Mouse (Mus musculus) megakaryocyte, embryonic 14.5 days (primary cell): ENCODE data around the gene Teddm2.

ENCODE experiments used
- FLI1 ChIP-seq: IDR thresholded peaks from 2 replicates; pipeline ENCODE4 v1.6.1; 2012; ENCODE audit warnings: low read length, inconsistent platforms, mixed read lengths
- GATA1 ChIP-seq: IDR thresholded peaks from 3 replicates; pipeline ENCODE4 v1.6.1; 2012; ENCODE audit warnings: mixed read lengths, low read length, inconsistent platforms, borderline replicate concordance

DNA sequence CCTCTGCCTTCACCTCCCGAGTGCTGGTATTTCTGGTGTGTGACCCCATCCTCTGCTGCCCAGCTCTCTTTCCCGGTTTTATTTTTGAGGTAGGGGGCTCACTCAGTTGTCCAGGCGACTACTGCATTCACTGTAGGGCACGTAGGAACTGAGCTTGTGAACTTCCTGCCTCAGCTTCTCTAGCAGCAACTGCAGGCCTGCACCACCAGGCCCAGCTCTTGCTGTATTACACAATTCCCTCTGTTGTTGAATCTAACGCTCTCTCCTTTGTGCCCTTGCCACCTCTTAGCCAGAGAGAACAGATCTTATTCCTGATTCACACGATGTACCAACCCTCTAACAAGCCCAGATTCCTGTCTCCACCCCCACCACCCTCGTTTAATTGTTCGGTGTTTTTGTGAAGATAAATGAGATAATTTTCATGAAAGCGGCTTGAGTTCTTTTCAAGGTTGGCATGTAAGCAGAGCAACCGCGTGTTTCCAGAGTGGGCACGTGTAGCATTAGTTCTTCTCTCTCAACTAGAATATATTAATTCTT is 35.9 kb upstream of the Teddm2 start:
- TF ChIP-seq GATA1 (no peak), FLI1 (no peak)
